15 mouse cellular contexts compared by ENCODE assay signal in the genomic region with DNA sequence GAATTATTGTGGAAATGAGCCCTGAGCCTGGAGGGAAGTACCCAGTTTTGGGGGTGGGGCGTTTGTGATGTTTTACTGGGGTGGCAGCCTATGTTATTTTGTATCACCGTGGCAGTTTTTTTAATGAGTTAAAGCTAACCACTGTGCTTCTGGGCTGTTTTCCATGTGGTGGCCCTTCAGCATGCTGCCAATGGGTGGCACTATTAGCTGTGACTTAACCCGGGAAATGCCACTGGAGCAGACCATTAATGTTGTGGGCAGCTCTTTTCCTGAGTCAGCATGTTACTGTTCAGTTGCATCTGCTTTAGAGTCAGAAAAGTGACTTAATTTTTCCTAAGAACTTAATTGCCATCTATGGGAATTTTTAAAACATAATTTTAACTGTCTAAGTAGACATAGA. TPM values are rescaled to one million over a fixed set of nuclear protein-coding genes. Genes with fewer than 3 reads are reported as not detected.
DNase-seq lines count a peak whose midpoint lies in the region; ATAC-seq and TF ChIP-seq lines count a peak whose summit lies in the region.
"Had no signal": no experiment of that assay in that cellular context is flagged by ENCODE, and none has a peak within 500 bp of the region (broad histone marks: within the 10 kb centered on the region; RNA-seq: fewer than 3 reads in every experiment).

No protein-coding gene starts in this region.

- peak; percentile 8 for ATAC-seq in CD4-positive, CD25-positive, alpha-beta regulatory T cell, adult 4 months
- ATAC-seq in liver, embryonic 13.5 days (ENCODE audit: low read depth) = no peak

- intact Hi-C loops in left cerebral cortex, adult 2 months (cut with DNase I) = no loop called here
- intact Hi-C loops in left cerebral cortex, postnatal 14 days (cut with DNase I) = loop anchor here (5.0 kb wide), 1 partner anchor 35 kb away; no protein-coding TSS in a partner anchor
- intact Hi-C loops in heart, postnatal 10 days (cut with DNase I) = no loop called here

- whole genome bisulfite sequencing in liver, embryonic 13.5 days (ENCODE audit: insufficient replicate concordance) = 55% methylated on average over 3 of the region's 3 CpGs

- peak overlapping the region; percentile 99 for H3K9ac ChIP-seq in liver, embryonic 13.5 days
- H3K9ac ChIP-seq: limb, embryonic 12.5 days had no signal

- H3K27me3 ChIP-seq in liver, embryonic 13.5 days = no peaks in the 10 kb centered on the region
- H3K27me3 ChIP-seq: limb, embryonic 12.5 days had no signal

- peak; percentile 6; the same call in 1 of the 2 replicates for TF ChIP-seq CTCF in left cerebral cortex, adult 2 months (IDR thresholded peaks at IDR 0.05)

- H3K4me3 ChIP-seq in left cerebral cortex, adult 2 months = no peak overlapping the region
- H3K4me3 ChIP-seq in liver, embryonic 13.5 days (replicated peaks) = peak overlapping the region; percentile 95
- H3K4me3 ChIP-seq: heart, embryonic 10.5 days; limb, embryonic 12.5 days; myocyte had no signal

- H3K4me2 ChIP-seq in liver, embryonic 13.5 days = peak overlapping the region; percentile 86
- H3K4me2 ChIP-seq: limb, embryonic 12.5 days had no signal

- peaks cover 91% of the 10 kb centered on the region for H3K4me1 ChIP-seq in liver, embryonic 13.5 days (replicated peaks)

- H3K9me3 ChIP-seq in liver, embryonic 13.5 days (replicated peaks) = no peaks in the 10 kb centered on the region
- H3K9me3 ChIP-seq: heart, embryonic 10.5 days; limb, embryonic 12.5 days had no signal

- peaks cover 67% of the 10 kb centered on the region for H3K36me3 ChIP-seq in liver, embryonic 13.5 days

- no peak overlapping the region for H3K27ac ChIP-seq in left cerebral cortex, adult 2 months
- peak overlapping the region; percentile 99 for H3K27ac ChIP-seq in liver, embryonic 13.5 days
- H3K27ac ChIP-seq: limb, embryonic 12.5 days had no signal

- DNase-seq in left cerebral cortex, adult 2 months (ENCODE audit: extremely low spot score in 1 of 2, low spot score in 2 of 2) = no peak
- no peak for DNase-seq in left cerebral cortex, postnatal 14 days (ENCODE audit: low spot score in 2 of 2)
- peak; percentile 28 for DNase-seq in brain, adult 2 months (ENCODE audit: low read depth, low spot score)
- DNase-seq in liver, embryonic 13.5 days = no peak
- DNase-seq in frontal cortex, postnatal 10 days (ENCODE audit: low spot score in 2 of 2) = no peak
- no peak for DNase-seq in heart, postnatal 10 days
- DNase-seq in thymus, postnatal 14 days = no peak
- DNase-seq: adrenal gland, postnatal 14 days; cerebellum, adult 11 months; kidney, adult 18-20 months; layer of hippocampus, adult 9-11 months had no signal

RNA-seq across cellular contexts. Expression of a gene that starts 5.5 kb away (rescaled TPM):
- 10 to 100 TPM; 40.8 to 47.2 TPM for total RNA-seq in left cerebral cortex, adult 2 months (2021)
- total RNA-seq in left cerebral cortex, postnatal 14 days (2021) = 10 to 100 TPM; 48.8 to 53.3 TPM
- 10 to 100 TPM; 29.0 to 34.0 TPM for polyA plus RNA-seq in CD4-positive, CD25-positive, alpha-beta regulatory T cell, adult 4 months (2017; shearing (Covaris generic))
- 77.9 and 83.7 TPM in 2 replicates for polyA plus RNA-seq in liver, embryonic 13.5 days (2015; fragmentation: Nextera tagmentation; extraction: Ambion mirVana)
- 10 to 100 TPM; 10.7 to 13.0 TPM for total RNA-seq in heart, postnatal 10 days (2021)
